Mouse (Mus musculus): ENCODE results near the gene Zfp738.
"Not testable (repeated sequence)": the region's sequence is repeated elsewhere in the genome, so short reads cannot be mapped to it uniquely, and the experiment has no call there.

DNA sequence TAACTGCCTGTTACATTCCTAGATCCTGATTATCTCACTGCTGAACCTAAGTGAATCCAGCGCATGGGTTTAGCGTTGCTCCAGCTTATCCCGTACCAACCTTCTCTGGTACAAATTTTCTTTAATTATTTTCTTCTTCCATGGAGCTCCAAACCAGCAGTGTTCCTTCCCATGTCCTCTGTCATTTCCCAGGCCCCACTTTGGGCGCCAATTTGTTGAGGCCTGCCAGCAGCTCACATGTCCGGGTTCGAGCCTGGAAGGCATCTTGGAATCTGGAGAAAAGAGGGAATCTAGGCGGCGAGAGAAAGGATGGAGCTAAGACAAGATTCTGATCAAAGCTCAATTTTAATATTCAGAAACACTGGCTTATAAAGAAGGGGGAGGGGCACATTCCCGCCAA lies 47.5 kb upstream of the Zfp738 start:
- TF ChIP-seq CTCF (IDR thresholded peaks at IDR 0.05; ENCODE audit: low read depth); EP300 (optimal IDR thresholded peaks at IDR 0.05): not testable (repeated sequence)
